Mouse (Mus musculus): ENCODE results near the gene Pgs1. TPM values are rescaled to one million over a fixed set of nuclear protein-coding genes. Genes with fewer than 3 reads are reported as not detected.

The Pgs1 gene
- total and polyA plus RNA-seq, 3 experiments = 17.9 to 21.8 (median 18.1) TPM

DNA sequence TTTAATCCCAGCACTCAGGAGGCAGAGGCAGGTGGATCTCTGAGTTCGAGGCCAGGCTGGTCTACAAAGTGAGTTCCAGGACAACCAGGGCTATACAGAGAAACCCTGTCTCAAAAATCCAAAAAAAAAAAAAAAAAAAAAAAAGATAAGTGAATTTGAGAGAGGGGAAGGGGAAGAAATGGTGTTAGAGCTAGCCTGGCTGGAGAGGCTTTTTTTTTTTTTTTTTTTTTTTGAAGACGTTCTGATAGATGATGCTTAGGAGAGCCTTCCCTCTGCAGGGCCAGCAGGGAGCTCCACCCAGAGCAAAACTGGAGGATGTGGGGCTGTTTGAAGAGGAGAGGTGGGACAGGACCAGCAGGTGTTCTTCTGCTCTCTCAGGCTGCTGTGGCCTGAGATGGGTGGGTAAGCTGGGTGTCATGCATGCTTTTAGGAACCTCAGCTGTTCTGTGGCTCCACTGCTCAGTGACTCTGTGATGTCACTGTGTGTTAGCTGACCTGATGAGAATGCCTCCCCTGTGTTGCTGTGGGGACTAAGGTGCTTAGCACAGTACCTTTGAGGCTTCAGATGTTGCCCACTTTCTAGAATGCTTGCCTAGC is 14.3 kb upstream of the Pgs1 start:
- no peak overlapping the region for H3K27ac ChIP-seq
- intact Hi-C loops (cut with DNase I) = loop anchor here (5.0 kb wide), 1 partner anchor 99 kb away; the partner anchor contains the start of gene Tha1
- H3K4me1 ChIP-seq (ENCODE audit: control insufficient read depth, insufficient read depth, low read length) = peaks cover 8% of the 10 kb centered on the region
- no peaks in the 10 kb centered on the region for H3K27me3 ChIP-seq (ENCODE audit: control insufficient read depth, insufficient read depth, low read length)
- no peaks in the 10 kb centered on the region for H3K36me3 ChIP-seq (ENCODE audit: control insufficient read depth, insufficient read depth, low read length)
- no peak for TF ChIP-seq POLR2A (IDR thresholded peaks at IDR 0.05; ENCODE audit: insufficient read depth, low read depth, low read length)
- no peak for TF ChIP-seq CTCF (IDR thresholded peaks at IDR 0.05)
- TF ChIP-seq EP300 (IDR thresholded peaks at IDR 0.05; ENCODE audit: insufficient read depth, low read depth, low read length) = no peak
- whole genome bisulfite sequencing = 59% methylated on average over 2 of the region's 2 CpGs
- no peaks in the 10 kb centered on the region for H3K79me2 ChIP-seq (replicated peaks; ENCODE audit: control insufficient read depth, insufficient read depth, low read length)
- DNase-seq = no peak
- H3K9ac ChIP-seq (ENCODE audit: low read depth, low read length) = no peak overlapping the region
- no peak overlapping the region for H3K4me3 ChIP-seq

DNA sequence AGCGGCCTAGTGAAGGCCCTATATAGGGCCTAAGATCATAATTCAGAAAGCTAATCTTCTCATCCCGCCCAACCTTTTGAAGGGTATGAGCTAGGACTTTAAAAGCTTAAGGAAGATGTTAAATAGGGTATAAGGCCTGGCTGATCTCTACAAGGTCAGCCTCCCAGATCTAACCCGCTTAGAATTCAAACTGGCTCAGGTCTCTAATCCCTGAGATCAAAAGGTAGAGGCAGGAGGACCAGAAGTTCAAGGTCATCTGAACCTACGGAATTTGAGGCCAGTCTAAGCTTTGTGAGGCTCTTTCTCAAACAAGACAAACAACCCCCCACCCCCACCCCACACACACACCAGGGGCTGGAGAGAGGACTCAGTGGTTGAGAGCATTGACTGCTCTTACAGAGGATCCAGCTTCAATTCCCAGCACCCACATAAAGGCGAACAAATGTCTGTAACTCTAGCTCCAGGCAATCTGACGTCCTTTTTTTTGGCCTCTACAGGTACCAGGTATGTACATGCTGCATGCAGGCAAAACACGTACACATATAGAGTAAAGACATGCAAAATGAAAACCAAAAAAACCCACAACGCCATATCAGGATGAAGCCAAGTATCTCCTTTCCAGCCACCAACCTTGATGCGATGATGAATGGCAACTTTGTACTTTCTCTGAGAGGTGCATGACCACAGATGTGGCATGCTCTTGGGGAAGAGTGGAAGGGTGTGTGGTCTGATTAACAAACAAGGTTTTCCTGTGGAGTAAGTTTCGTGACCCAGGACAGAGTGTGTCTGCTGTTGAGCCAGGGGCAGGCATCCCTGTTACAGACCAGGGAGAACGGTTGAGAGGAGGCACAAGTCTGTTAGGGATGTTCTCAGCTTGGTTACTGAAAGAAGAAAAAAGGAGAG is 13.2 kb upstream of the Pgs1 start:
- Histone ChIP-seq H3K79me2 (replicated peaks; ENCODE audit: control insufficient read depth, insufficient read depth, low read length) (no peaks in the 10 kb centered on the region), H3K36me3 (ENCODE audit: control insufficient read depth, insufficient read depth, low read length) (no peaks in the 10 kb centered on the region), H3K27me3 (ENCODE audit: control insufficient read depth, insufficient read depth, low read length) (no peaks in the 10 kb centered on the region), H3K4me3 (no peak overlapping the region), H3K9ac (ENCODE audit: low read depth, low read length) (no peak overlapping the region), H3K4me1 (ENCODE audit: control insufficient read depth, insufficient read depth, low read length) (peaks cover 8% of the 10 kb centered on the region), H3K27ac (no peak overlapping the region)
- DNase-seq = no peak
- intact Hi-C loops (cut with DNase I) = loop anchor here (5.0 kb wide), 1 partner anchor 101 kb away; the partner anchor contains the start of gene Tha1
- 92% methylated on average over 11 of the region's 11 CpGs for WGBS
- TF ChIP-seq CTCF (IDR thresholded peaks at IDR 0.05) = no peak
- no peak for TF ChIP-seq EP300 (IDR thresholded peaks at IDR 0.05; ENCODE audit: insufficient read depth, low read depth, low read length)
- TF ChIP-seq POLR2A (IDR thresholded peaks at IDR 0.05; ENCODE audit: insufficient read depth, low read depth, low read length) = no peak

DNA sequence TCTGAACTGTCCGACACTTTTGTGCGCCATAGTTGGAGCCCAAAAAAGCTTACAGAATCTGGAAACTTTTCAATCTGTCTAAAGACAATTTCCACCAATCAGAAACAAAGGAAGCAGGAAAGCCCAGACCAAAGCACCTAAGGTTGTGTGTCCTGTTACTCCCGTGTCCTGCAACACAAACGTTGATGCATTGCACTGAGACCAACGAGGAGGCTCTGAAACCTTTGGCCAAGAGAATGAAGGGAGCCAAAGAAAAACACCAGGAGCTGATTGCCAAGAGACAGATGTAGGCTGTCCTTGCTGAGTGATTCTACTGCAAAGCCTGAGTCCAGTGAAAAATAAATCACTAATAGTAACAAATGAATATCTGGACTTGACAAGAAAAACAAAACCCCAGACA is 12.5 kb upstream of the Pgs1 start:
- Histone ChIP-seq H3K27me3 (ENCODE audit: control insufficient read depth, insufficient read depth, low read length) (no peaks in the 10 kb centered on the region), H3K36me3 (ENCODE audit: control insufficient read depth, insufficient read depth, low read length) (no peaks in the 10 kb centered on the region), H3K4me1 (ENCODE audit: control insufficient read depth, insufficient read depth, low read length) (peaks cover 8% of the 10 kb centered on the region), H3K4me3 (no peak overlapping the region), H3K9ac (ENCODE audit: low read depth, low read length) (no peak overlapping the region), H3K27ac (no peak overlapping the region), H3K79me2 (replicated peaks; ENCODE audit: control insufficient read depth, insufficient read depth, low read length) (no peaks in the 10 kb centered on the region)
- no peak for DNase-seq
- 42% methylated on average over 5 of the region's 5 CpGs for WGBS
- TF ChIP-seq EP300 (IDR thresholded peaks at IDR 0.05; ENCODE audit: insufficient read depth, low read depth, low read length) (no peak), POLR2A (IDR thresholded peaks at IDR 0.05; ENCODE audit: insufficient read depth, low read depth, low read length) (no peak)
- intact Hi-C loops (cut with DNase I) = loop anchor here (5.0 kb wide), 1 partner anchor 101 kb away; the partner anchor contains the start of gene Tha1

DNA sequence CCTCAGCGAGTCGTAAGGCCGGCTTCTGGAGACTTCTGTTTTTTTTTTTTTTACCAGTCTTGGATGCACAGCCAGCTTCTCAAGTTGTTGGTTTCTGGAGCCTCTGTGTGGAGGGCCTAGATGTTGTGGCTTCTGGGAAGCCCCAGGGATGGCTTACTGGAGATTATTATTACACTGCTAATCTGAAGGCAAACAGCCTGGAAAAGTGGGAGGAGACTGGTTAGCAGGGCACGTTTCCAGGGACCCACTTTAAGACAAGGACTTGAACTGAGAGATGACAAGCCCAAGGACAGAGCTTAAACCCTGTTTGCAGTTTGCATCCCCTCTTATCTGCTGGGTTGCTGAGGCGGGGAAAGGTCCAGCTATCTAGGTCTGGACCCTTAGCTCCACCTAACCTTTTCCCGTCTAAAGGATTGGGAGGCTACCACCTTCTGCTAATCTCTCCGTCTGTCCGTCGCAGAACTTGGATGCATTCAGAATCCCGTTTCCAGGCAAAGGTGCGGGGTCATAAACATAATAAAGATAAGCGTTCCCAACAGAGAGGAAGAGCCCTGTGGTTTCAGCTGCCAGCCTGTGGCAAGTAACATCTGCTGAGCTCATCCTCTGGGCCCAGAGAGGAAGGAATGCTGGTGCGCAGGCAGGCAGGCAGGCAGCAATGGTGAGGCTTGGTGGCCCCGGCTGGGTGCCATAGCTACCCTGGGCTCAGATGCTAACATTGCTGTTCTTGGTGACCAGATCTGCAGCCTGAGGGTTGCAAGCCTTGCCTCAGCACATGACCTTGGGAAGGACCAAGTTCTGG is 11.6 kb upstream of the Pgs1 start:
- H3K36me3 ChIP-seq (ENCODE audit: control insufficient read depth, insufficient read depth, low read length) = no peaks in the 10 kb centered on the region
- H3K9ac ChIP-seq (ENCODE audit: low read depth, low read length) = no peak overlapping the region
- no peak overlapping the region for H3K4me3 ChIP-seq
- intact Hi-C loops (cut with DNase I) = loop anchor here (5.0 kb wide), 1 partner anchor 102 kb away; the partner anchor contains the start of gene Tha1
- H3K79me2 ChIP-seq (replicated peaks; ENCODE audit: control insufficient read depth, insufficient read depth, low read length) = no peaks in the 10 kb centered on the region
- no peak for DNase-seq
- 44% methylated on average over 14 of the region's 14 CpGs for WGBS
- peaks cover 8% of the 10 kb centered on the region for H3K4me1 ChIP-seq (ENCODE audit: control insufficient read depth, insufficient read depth, low read length)
- no peaks in the 10 kb centered on the region for H3K27me3 ChIP-seq (ENCODE audit: control insufficient read depth, insufficient read depth, low read length)
- H3K27ac ChIP-seq = no peak overlapping the region
- no peak for TF ChIP-seq CTCF (IDR thresholded peaks at IDR 0.05)
- TF ChIP-seq EP300 (IDR thresholded peaks at IDR 0.05; ENCODE audit: insufficient read depth, low read depth, low read length) = no peak
- TF ChIP-seq POLR2A (IDR thresholded peaks at IDR 0.05; ENCODE audit: insufficient read depth, low read depth, low read length) = no peak

DNA sequence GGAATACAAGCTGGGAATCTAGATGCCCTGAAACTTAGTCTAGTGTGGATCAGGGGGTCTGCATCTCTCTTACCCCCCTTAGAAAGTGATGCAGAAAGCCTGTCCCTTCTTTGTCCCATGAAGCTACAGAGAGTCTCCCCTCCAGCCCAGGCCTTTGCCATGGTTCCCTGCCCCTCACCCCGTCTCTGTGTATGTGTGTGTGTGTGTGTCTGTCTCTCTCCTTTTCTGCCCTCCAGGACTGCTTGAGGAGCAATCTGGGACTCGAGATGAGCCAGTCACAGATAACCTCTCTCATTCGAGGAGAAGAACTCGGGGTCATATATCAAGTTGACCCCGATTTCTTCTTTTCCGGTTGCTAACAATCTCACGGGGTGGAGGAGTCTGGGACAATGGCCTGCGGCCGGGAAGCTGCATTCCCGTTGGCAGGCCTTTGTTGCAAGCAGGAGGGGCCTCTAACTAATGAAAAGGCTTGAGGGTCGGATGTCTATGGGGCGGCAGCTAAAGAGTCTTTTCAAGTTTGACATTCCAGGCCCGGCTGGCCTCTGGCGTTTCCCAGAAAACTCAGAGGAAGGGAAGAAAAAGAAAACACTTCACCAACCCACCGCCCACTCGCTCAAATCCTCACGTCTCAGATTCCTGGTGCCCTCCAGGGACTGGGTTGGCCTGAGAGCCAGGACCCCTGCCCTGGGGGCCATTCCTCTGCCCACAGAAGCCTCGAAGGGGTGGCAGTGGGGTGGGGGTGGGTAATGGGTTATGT is 10.7 kb upstream of the Pgs1 start:
- DNase-seq = no peak
- no peak overlapping the region for H3K9ac ChIP-seq (ENCODE audit: low read depth, low read length)
- H3K79me2 ChIP-seq (replicated peaks; ENCODE audit: control insufficient read depth, insufficient read depth, low read length) = no peaks in the 10 kb centered on the region
- no peak overlapping the region for H3K27ac ChIP-seq
- no peaks in the 10 kb centered on the region for H3K36me3 ChIP-seq (ENCODE audit: control insufficient read depth, insufficient read depth, low read length)
- H3K27me3 ChIP-seq (ENCODE audit: control insufficient read depth, insufficient read depth, low read length) = no peaks in the 10 kb centered on the region
- H3K4me1 ChIP-seq (ENCODE audit: control insufficient read depth, insufficient read depth, low read length) = peaks cover 7% of the 10 kb centered on the region
- TF ChIP-seq CTCF (IDR thresholded peaks at IDR 0.05) (no peak), EP300 (IDR thresholded peaks at IDR 0.05; ENCODE audit: insufficient read depth, low read depth, low read length) (no peak), POLR2A (IDR thresholded peaks at IDR 0.05; ENCODE audit: insufficient read depth, low read depth, low read length) (no peak)
- H3K4me3 ChIP-seq = no peak overlapping the region
- intact Hi-C loops (cut with DNase I) = no loop called here
- WGBS = 49% methylated on average over 18 of the region's 18 CpGs
